Mouse (Mus musculus): ENCODE measurements at regions not wholly inside any gene's neighbourhood (a gene's known extent, or its start where the extent isn't known, plus 50 kb on each side); places are given as distances from the start of the nearest gene placed in this dataset.

- no peak for TF ChIP-seq CTCF (IDR thresholded peaks at IDR 0.05; ENCODE audit: low read depth)
- Histone ChIP-seq H3K27ac (peak overlapping the region; percentile 80), H3K27me3 (ENCODE audit: insufficient read depth, low read length) (no peaks in the 10 kb centered on the region), H3K4me3 (ENCODE audit: low read length) (peak overlapping the region; percentile 27), H3K36me3 (ENCODE audit: insufficient read depth, low read length) (no peaks in the 10 kb centered on the region), H3K9me3 (ENCODE audit: low read length) (no peaks in the 10 kb centered on the region), H3K4me1 (ENCODE audit: insufficient read depth, low read length) (no peaks in the 10 kb centered on the region), H3K9ac (replicated peaks; ENCODE audit: low read length) (peak overlapping the region; percentile 52), H3K4me2 (ENCODE audit: low read depth, low read length) (peak overlapping the region; percentile 47)
- ATAC-seq: peak; percentile 73
- WGBS: 27% methylated on average over 7 of the region's 7 CpGs
- DNase-seq (ENCODE audit: low spot score): peak; percentile 68
These were observed 470.2 kb downstream of the Prss52 start for GRCm38 (mm10) chr14:64574277-64574676.

- no peak for TF ChIP-seq CTCF (IDR thresholded peaks at IDR 0.05; ENCODE audit: low read depth)
- Histone ChIP-seq H3K4me2 (ENCODE audit: low read depth, low read length) (peak overlapping the region; percentile 47), H3K4me1 (ENCODE audit: insufficient read depth, low read length) (no peaks in the 10 kb centered on the region), H3K27ac (peak overlapping the region; percentile 80), H3K4me3 (ENCODE audit: low read length) (peak overlapping the region; percentile 27), H3K9me3 (ENCODE audit: low read length) (no peaks in the 10 kb centered on the region), H3K9ac (replicated peaks; ENCODE audit: low read length) (peak overlapping the region; percentile 52), H3K27me3 (ENCODE audit: insufficient read depth, low read length) (no peaks in the 10 kb centered on the region), H3K36me3 (ENCODE audit: insufficient read depth, low read length) (no peaks in the 10 kb centered on the region)
- ATAC-seq (no peak; the same call in 1 of the 2 replicates), DNase-seq (ENCODE audit: low spot score) (no peak)
- WGBS: 41% methylated on average over 6 of the region's 6 CpGs
These were observed 470.7 kb downstream of the Prss52 start for GRCm38 (mm10) chr14:64574773-64575172.

- DNase-seq (ENCODE audit: low spot score) (no peak), ATAC-seq (no peak)
- H3K9ac ChIP-seq (replicated peaks; ENCODE audit: low read length): 0 out of 2 replicates have a peak overlapping the region, but pooled peaks have one; percentile 13
- H3K9me3 ChIP-seq (ENCODE audit: low read length): no peaks in the 10 kb centered on the region
- no peaks in the 10 kb centered on the region for H3K27me3 ChIP-seq (ENCODE audit: insufficient read depth, low read length)
- WGBS: 46% methylated on average over 4 of the region's 4 CpGs
- no peak overlapping the region for H3K4me3 ChIP-seq (ENCODE audit: low read length)
- 0 out of 2 replicates have a peak overlapping the region, but pooled peaks have one; percentile 11 for H3K27ac ChIP-seq
- no peaks in the 10 kb centered on the region for H3K36me3 ChIP-seq (ENCODE audit: insufficient read depth, low read length)
- no peak for TF ChIP-seq CTCF (IDR thresholded peaks at IDR 0.05; ENCODE audit: low read depth)
- peak overlapping the region; percentile 47 for H3K4me2 ChIP-seq (ENCODE audit: low read depth, low read length)
- H3K4me1 ChIP-seq (ENCODE audit: insufficient read depth, low read length): no peaks in the 10 kb centered on the region
These were observed 471.9 kb downstream of the Prss52 start for GRCm38 (mm10) chr14:64575954-64576353.

- H3K4me3 ChIP-seq (ENCODE audit: low read length): no peak overlapping the region
- no peak for DNase-seq (ENCODE audit: low spot score)
- no peaks in the 10 kb centered on the region for H3K27me3 ChIP-seq (ENCODE audit: insufficient read depth, low read length)
- H3K9ac ChIP-seq (replicated peaks; ENCODE audit: low read length): no peak overlapping the region
- H3K27ac ChIP-seq: peak overlapping the region; percentile 37; the same call in 1 of the 2 replicates
- ATAC-seq: no peak
- no peak overlapping the region for H3K4me2 ChIP-seq (ENCODE audit: low read depth, low read length)
- H3K9me3 ChIP-seq (ENCODE audit: low read length): no peaks in the 10 kb centered on the region
- 61% methylated on average over 4 of the region's 4 CpGs for WGBS
- no peak for TF ChIP-seq CTCF (IDR thresholded peaks at IDR 0.05; ENCODE audit: low read depth)
- H3K36me3 ChIP-seq (ENCODE audit: insufficient read depth, low read length): no peaks in the 10 kb centered on the region
- H3K4me1 ChIP-seq (ENCODE audit: insufficient read depth, low read length): 0 out of 2 replicates have a peak, but pooled peaks cover 1% of the 10 kb centered on the region
These were observed 476.0 kb downstream of the Prss52 start for GRCm38 (mm10) chr14:64580086-64580485.

- WGBS: 22% methylated on average over 6 of the region's 6 CpGs
- Histone ChIP-seq H3K9me3 (ENCODE audit: low read length) (no peaks in the 10 kb centered on the region), H3K4me3 (ENCODE audit: low read length) (no peak overlapping the region), H3K27me3 (ENCODE audit: insufficient read depth, low read length) (no peaks in the 10 kb centered on the region), H3K9ac (replicated peaks; ENCODE audit: low read length) (no peak overlapping the region; the same call in 1 of the 2 replicates), H3K4me2 (ENCODE audit: low read depth, low read length) (no peak overlapping the region), H3K27ac (peak overlapping the region; percentile 37), H3K36me3 (ENCODE audit: insufficient read depth, low read length) (no peaks in the 10 kb centered on the region), H3K4me1 (ENCODE audit: insufficient read depth, low read length) (0 out of 2 replicates have a peak, but pooled peaks cover 5% of the 10 kb centered on the region)
- TF ChIP-seq CTCF (IDR thresholded peaks at IDR 0.05; ENCODE audit: low read depth): no peak; the same call in 1 of the 2 replicates
- DNase-seq (ENCODE audit: low spot score) (no peak), ATAC-seq (no peak)
These were observed 476.8 kb downstream of the Prss52 start for GRCm38 (mm10) chr14:64580862-64581261.

- Histone ChIP-seq H3K9ac (replicated peaks; ENCODE audit: low read length) (peak overlapping the region; percentile 41; the same call in 1 of the 2 replicates), H3K36me3 (ENCODE audit: insufficient read depth, low read length) (no peaks in the 10 kb centered on the region), H3K4me2 (ENCODE audit: low read depth, low read length) (0 out of 2 replicates have a peak overlapping the region, but pooled peaks have one; percentile 7), H3K4me3 (ENCODE audit: low read length) (no peak overlapping the region), H3K27me3 (ENCODE audit: insufficient read depth, low read length) (no peaks in the 10 kb centered on the region), H3K9me3 (ENCODE audit: low read length) (no peaks in the 10 kb centered on the region), H3K27ac (peak overlapping the region; percentile 67), H3K4me1 (ENCODE audit: insufficient read depth, low read length) (0 out of 2 replicates have a peak, but pooled peaks cover 5% of the 10 kb centered on the region)
- no peak for TF ChIP-seq CTCF (IDR thresholded peaks at IDR 0.05; ENCODE audit: low read depth)
- WGBS: 13% methylated on average over 7 of the region's 7 CpGs
- no peak for DNase-seq (ENCODE audit: low spot score)
- no peak for ATAC-seq
These were observed 477.6 kb downstream of the Prss52 start for GRCm38 (mm10) chr14:64581705-64582104.

GRCm38 (mm10) chr14:64582822-64583221 is 478.7 kb downstream of the Prss52 start:
- H3K36me3 ChIP-seq (ENCODE audit: insufficient read depth, low read length): no peaks in the 10 kb centered on the region
- no peak overlapping the region for H3K9ac ChIP-seq (replicated peaks; ENCODE audit: low read length)
- H3K9me3 ChIP-seq (ENCODE audit: low read length): no peaks in the 10 kb centered on the region
- H3K4me2 ChIP-seq (ENCODE audit: low read depth, low read length): no peak overlapping the region
- H3K27ac ChIP-seq: peak overlapping the region; percentile 67
- 36% methylated on average over 4 of the region's 4 CpGs for WGBS
- 0 out of 2 replicates have a peak, but pooled peaks cover 5% of the 10 kb centered on the region for H3K4me1 ChIP-seq (ENCODE audit: insufficient read depth, low read length)
- TF ChIP-seq CTCF (IDR thresholded peaks at IDR 0.05; ENCODE audit: low read depth): no peak
- no peak for ATAC-seq
- H3K4me3 ChIP-seq (ENCODE audit: low read length): no peak overlapping the region
- DNase-seq (ENCODE audit: low spot score): no peak
- H3K27me3 ChIP-seq (ENCODE audit: insufficient read depth, low read length): no peaks in the 10 kb centered on the region
